18 mouse cellular contexts compared by ENCODE assay signal in the genomic region with DNA sequence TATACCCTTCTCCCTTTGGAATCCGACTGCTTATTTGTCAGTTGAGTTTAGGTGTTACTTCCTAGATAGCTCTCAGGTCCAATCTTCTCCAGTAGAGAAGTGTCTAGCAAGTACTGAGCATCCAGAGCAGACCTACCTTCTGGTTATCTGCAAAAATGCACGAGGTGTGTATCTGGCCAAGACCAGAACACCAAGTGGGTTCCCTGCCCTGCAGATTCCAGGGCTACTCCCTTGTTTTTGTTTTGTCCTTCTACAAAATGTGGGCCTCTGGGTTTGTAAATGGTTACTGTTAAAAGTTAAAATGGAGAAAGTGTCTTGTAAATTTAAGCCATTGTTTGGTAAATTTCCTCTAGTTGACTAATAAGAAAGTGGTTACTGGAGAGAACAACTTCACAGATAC.
"Had no signal": no experiment of that assay in that cellular context is flagged by ENCODE, and none has a peak within 500 bp of the region (broad histone marks: within the 10 kb centered on the region; RNA-seq: fewer than 3 reads in every experiment).

No protein-coding gene starts in this region.

- H3K9ac ChIP-seq: intestine, embryonic 15.5 days; kidney, embryonic 15.5 days; limb, embryonic 12.5 days; lung, embryonic 14.5 days; midbrain, embryonic 12.5 days; neural tube, embryonic 15.5 days had no signal

- H3K27ac ChIP-seq: intestine, embryonic 15.5 days; kidney, embryonic 15.5 days; left cerebral cortex, adult 2 months; limb, embryonic 12.5 days; midbrain, embryonic 12.5 days; neural tube, embryonic 15.5 days; stomach, postnatal 0 days had no signal

- H3K4me1 ChIP-seq: intestine, embryonic 15.5 days; kidney, embryonic 15.5 days; limb, embryonic 12.5 days; midbrain, embryonic 12.5 days; neural tube, embryonic 15.5 days had no signal

- H3K4me3 ChIP-seq: intestine, embryonic 15.5 days; kidney, embryonic 15.5 days; left cerebral cortex, adult 2 months; limb, embryonic 12.5 days; megakaryocyte, embryonic 14.5 days; midbrain, embryonic 12.5 days; myocyte; neural tube, embryonic 15.5 days had no signal

- DNase-seq: kidney, adult 18-20 months; kidney, postnatal 14 days; lung, embryonic 14.5 days; lung, postnatal 10 days; lung, postnatal 4 days; right cerebral cortex, adult 18-20 months; right cerebral cortex, postnatal 25 days; thymus, adult 18-20 months; thymus, postnatal 14 days had no signal

- H3K9me3 ChIP-seq: intestine, embryonic 15.5 days; kidney, embryonic 15.5 days; limb, embryonic 12.5 days; megakaryocyte, embryonic 14.5 days; midbrain, embryonic 12.5 days; neural tube, embryonic 15.5 days had no signal

- ATAC-seq: intestine, embryonic 15.5 days had no signal
